Mouse (Mus musculus) liver, postnatal 0 days (tissue): Measurements from ENCODE around the gene Eepd1. TPM values are rescaled to one million over a fixed set of nuclear protein-coding genes. Genes with fewer than 3 reads are reported as not detected.

Source experiments
- ATAC-seq: fragments of 200-750 bp; cut with Nextera tagmentation; 2 replicates; pipeline ENCODE4 v1.8.0; 2017; ENCODE audit warnings: mild to moderate bottlenecking, moderate library complexity
- DNase-seq: peaks from one replicate; pipeline ENCODE4 v3.0.0-alpha.2; 2016
- H3K27ac ChIP-seq: fragments of 300-500 bp; sonication (generic); 2 replicates; pipeline ENCODE4 v1.5.1; 2014; ENCODE audit warnings: antibody characterized with exemption, moderate library complexity, mild to moderate bottlenecking, low read depth
- H3K27me3 ChIP-seq: fragments of 300-500 bp; sonication (generic); 2 replicates; pipeline ENCODE4 v1.6.1; 2014; ENCODE audit warnings: low read length, control low read depth, mixed read lengths; ENCODE audit not compliant: insufficient read depth
- H3K36me3 ChIP-seq: fragments of 300-500 bp; sonication (generic); replicated peaks from 2 replicates; pipeline ENCODE4 v1.6.1; 2014; ENCODE audit warnings: mild to moderate bottlenecking, control low read depth, low read length, moderate library complexity, mixed read lengths; ENCODE audit not compliant: insufficient read depth
- H3K4me1 ChIP-seq: fragments of 300-500 bp; sonication (generic); 2 replicates; pipeline ENCODE4 v1.6.1; 2014; ENCODE audit warnings: antibody characterized with exemption, mild to moderate bottlenecking, control low read depth; ENCODE audit not compliant: insufficient read depth
- H3K4me2 ChIP-seq: fragments of 300-500 bp; sonication (generic); 2 replicates; pipeline ENCODE4 v1.6.1; 2014; ENCODE audit warnings: low read depth, mild to moderate bottlenecking, low read length, moderate library complexity, mixed read lengths
- H3K4me3 ChIP-seq: fragments of 300-500 bp; sonication (generic); 2 replicates; pipeline ENCODE4 v1.5.1; 2014; ENCODE audit warnings: low read depth, low read length
- H3K9ac ChIP-seq: fragments of 300-500 bp; sonication (generic); replicated peaks from 2 replicates; pipeline ENCODE4 v1.6.1; 2014; ENCODE audit warnings: mild to moderate bottlenecking, moderate library complexity
- H3K9me3 ChIP-seq: fragments of 300-500 bp; sonication (generic); 2 replicates; pipeline ENCODE4 v1.6.1; 2016; ENCODE audit warnings: mild to moderate bottlenecking, control low read depth, low read length, mixed read lengths
- CTCF ChIP-seq: sonication (generic); IDR thresholded peaks from 2 replicates; pipeline ENCODE4 v1.5.1; 2016; ENCODE audit warnings: antibody characterized with exemption, low read depth
- EP300 ChIP-seq: IDR thresholded peaks from 2 replicates; pipeline ENCODE4 v1.6.1; 2016; ENCODE audit warnings: antibody characterized with exemption, low read depth, mild to moderate bottlenecking
- WGBS: fragments of 180-500 bp; shearing (Covaris S2); extraction: QIAGEN DNeasy Blood & Tissue Kit; methylation state at CpG from one replicate; pipeline ENCODE4 v1.1.7; 2014; ENCODE audit not compliant: insufficient replicate concordance; 5-methylcytosine and 5-hydroxymethylcytosine counted together
- polyA plus RNA-seq: library from polyadenylated mRNA; unstranded; fragments of >200 nt; fragmentation: Nextera tagmentation; extraction: Ambion mirVana; gene quantifications from 2 replicates; pipeline ENCODE4 v1.2.1, GENCODE M21; 2015

The Eepd1 gene
- polyA plus RNA-seq, 1 experiment from 2014 or later: 7.6 TPM

DNA sequence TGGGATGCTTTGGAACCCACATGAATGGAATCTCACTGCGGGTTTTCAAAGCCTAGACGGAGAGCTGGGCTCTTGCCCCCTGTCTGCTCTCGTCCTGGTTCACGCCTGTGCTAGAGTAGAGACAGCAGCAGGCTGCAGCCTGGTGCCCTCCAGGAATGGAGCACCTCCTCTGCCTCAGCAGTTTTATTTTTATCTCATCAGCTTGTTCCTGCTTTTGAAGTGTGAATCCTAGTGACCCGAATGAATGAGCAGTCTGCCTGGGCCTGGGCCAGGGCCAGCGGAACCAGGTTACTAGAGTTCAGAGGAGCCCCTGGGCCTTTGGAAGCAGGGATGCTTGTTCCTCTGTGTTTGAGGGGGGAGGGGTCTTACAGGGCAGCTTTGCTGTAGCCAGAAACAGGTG is 37.8 kb downstream of the Eepd1 start:
- Histone ChIP-seq H3K4me2 (no peak overlapping the region), H3K4me1 (peaks cover 4% of the 10 kb centered on the region; the same call in 1 of the 2 replicates), H3K27me3 (no peaks in the 10 kb centered on the region), H3K9me3 (no peaks in the 10 kb centered on the region), H3K27ac (no peak overlapping the region), H3K4me3 (no peak overlapping the region), H3K36me3 (no peaks in the 10 kb centered on the region), H3K9ac (no peak overlapping the region)
- DNase-seq (no peak), ATAC-seq (peak; percentile 43; the same call in 1 of the 2 replicates)
- TF ChIP-seq EP300 (no peak), CTCF (no peak)
- WGBS: 53% methylated on average over 6 of the region's 6 CpGs

DNA sequence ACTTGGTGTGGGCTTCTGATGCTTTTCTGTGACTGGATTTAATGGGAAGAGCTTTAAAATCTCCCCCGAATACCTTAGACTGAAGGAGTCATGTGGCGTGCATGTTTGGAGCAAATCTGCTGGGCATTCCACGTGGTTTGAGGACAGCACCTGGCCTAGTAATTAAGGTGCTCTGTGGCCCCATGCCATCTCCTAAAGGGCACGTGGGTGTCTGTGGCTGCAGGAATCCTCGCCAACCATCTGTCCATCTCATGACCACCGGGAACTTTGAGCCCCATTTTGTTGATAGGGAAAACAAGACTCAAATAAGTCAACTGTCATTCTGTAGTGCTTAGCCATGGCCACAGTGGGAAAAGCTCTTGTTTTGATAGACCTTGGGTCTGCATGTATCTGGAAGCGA is 39.5 kb downstream of the Eepd1 start:
- no peak overlapping the region for H3K27ac ChIP-seq
- no peaks in the 10 kb centered on the region for H3K9me3 ChIP-seq
- no peaks in the 10 kb centered on the region for H3K4me1 ChIP-seq
- TF ChIP-seq CTCF (no peak), EP300 (no peak)
- H3K4me2 ChIP-seq: no peak overlapping the region
- H3K9ac ChIP-seq: no peak overlapping the region
- ATAC-seq (no peak), DNase-seq (no peak)
- H3K4me3 ChIP-seq: no peak overlapping the region
- WGBS: 79% methylated on average over 7 of the region's 7 CpGs
- no peaks in the 10 kb centered on the region for H3K36me3 ChIP-seq
- no peaks in the 10 kb centered on the region for H3K27me3 ChIP-seq

DNA sequence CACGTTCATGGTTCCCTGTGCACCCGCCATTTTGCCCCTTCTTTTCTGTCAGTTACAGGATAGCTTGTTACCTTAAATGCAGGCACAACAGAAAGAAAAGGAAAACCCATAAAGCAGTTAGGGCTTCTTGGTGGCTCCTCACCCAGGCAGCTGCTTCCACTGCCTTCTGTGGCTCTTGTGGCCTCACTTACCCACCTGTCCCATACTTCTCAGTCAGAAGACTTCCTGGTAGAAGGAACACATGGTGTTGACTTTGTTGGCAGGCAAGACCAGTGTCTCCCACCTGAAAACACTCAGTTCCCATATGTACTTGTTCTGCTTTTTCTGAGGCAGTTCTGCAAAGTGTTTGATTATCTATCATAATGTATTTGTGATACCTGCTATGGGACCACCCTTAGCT is 40.5 kb downstream of the Eepd1 start:
- no peak for TF ChIP-seq CTCF
- Histone ChIP-seq H3K9ac (no peak overlapping the region), H3K4me1 (no peaks in the 10 kb centered on the region; the same call in 1 of the 2 replicates), H3K27me3 (no peaks in the 10 kb centered on the region), H3K27ac (no peak overlapping the region), H3K36me3 (no peaks in the 10 kb centered on the region), H3K4me3 (no peak overlapping the region), H3K9me3 (no peaks in the 10 kb centered on the region), H3K4me2 (no peak overlapping the region)
- 70% methylated on average over 2 of the region's 2 CpGs for WGBS
- DNase-seq: no peak
- ATAC-seq: no peak

DNA sequence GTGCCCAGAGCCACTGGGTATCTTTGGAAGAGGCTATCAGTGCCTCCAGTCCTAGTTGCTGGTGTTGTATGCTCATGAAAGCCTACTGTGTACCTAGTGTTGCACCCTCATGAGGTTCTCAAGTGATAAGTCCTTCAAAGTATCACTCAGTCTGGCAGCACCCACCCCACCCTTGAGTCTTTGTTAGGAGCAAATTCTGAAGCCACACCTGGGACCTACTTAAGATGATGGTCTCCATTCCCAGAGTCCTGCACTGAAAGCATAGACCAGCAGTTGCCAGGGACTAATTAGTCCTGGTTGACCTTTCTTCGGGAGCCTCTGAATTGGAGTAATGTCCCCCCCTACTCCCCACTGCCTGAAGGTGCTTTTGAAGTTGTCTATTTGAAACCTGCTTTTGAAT is 45.2 kb downstream of the Eepd1 start:
- Histone ChIP-seq H3K36me3 (no peaks in the 10 kb centered on the region), H3K4me1 (no peaks in the 10 kb centered on the region; the same call in 1 of the 2 replicates), H3K9ac (no peak overlapping the region), H3K9me3 (no peaks in the 10 kb centered on the region), H3K27me3 (no peaks in the 10 kb centered on the region), H3K27ac (no peak overlapping the region), H3K4me3 (no peak overlapping the region), H3K4me2 (no peak overlapping the region)
- DNase-seq (no peak), ATAC-seq (no peak)
- WGBS: 69% methylated on average over 1 of the region's 1 CpGs
- no peak for TF ChIP-seq CTCF
- TF ChIP-seq EP300: no peak

DNA sequence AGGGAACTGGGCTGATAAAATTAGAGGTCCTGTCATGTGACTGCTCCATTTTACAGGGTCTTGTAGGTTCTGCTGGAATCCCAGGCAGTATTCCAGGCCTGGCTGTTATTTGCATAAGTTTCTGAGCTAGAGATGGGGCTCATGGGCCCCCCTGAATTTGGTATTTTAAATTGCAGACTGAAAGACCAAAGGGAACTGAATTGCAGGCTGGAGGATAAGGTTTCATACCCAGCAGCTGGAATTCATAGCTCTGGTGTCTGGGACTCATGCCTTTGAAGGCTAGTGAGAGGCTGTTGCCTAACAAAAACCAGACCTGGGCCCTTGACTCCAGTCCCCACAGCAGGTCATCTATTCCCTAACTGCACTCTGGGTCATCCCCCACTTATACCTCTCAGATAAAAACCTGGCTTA is 45.6 kb downstream of the Eepd1 start:
- no peak overlapping the region for H3K4me2 ChIP-seq
- TF ChIP-seq CTCF (no peak), EP300 (no peak)
- no peak overlapping the region for H3K27ac ChIP-seq
- no peak overlapping the region for H3K4me3 ChIP-seq
- H3K36me3 ChIP-seq: no peaks in the 10 kb centered on the region
- H3K9me3 ChIP-seq: no peaks in the 10 kb centered on the region
- no peak overlapping the region for H3K9ac ChIP-seq
- no peak for ATAC-seq
- no peak for DNase-seq
- no peaks in the 10 kb centered on the region; the same call in 1 of the 2 replicates for H3K4me1 ChIP-seq
- no peaks in the 10 kb centered on the region for H3K27me3 ChIP-seq

DNA sequence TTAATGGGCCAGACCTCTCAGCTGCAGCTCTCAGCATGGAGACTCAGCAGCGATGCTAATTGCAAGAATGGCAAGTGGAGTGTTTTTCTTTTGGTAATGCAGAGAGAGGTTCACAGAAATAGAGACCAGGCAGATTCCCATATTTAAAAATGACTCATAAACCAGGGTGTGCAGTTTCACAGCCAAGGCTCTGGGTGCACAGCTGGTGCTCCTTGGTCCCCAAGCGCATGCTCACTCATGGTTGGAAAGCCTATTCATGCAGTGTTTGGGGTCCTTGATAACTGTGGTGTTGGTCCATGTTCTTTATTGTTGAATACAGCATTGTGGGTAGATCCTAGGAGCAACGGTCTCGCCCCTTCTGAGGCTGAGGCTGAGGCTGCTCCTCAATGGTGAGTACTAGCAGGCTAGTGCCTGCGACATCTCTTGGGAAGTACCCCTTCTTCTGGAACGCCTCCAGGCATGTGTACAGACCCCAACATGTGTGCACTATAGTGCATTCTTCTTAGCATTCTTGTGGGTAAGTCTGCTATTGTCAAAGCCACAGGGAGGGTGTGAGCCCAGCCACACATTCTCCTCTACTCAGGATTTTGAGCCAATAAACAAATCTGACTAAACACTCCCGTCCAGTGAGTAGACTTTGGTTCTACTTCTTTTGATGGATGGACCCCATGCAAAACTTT is 46.2 kb downstream of the Eepd1 start:
- no peak overlapping the region for H3K4me2 ChIP-seq
- no peak overlapping the region for H3K27ac ChIP-seq
- DNase-seq: no peak
- no peaks in the 10 kb centered on the region for H3K27me3 ChIP-seq
- no peak overlapping the region for H3K9ac ChIP-seq
- H3K4me1 ChIP-seq: no peaks in the 10 kb centered on the region; the same call in 1 of the 2 replicates
- H3K9me3 ChIP-seq: no peaks in the 10 kb centered on the region
- H3K4me3 ChIP-seq: no peak overlapping the region
- WGBS: 72% methylated on average over 7 of the region's 7 CpGs
- ATAC-seq: no peak
- TF ChIP-seq CTCF (no peak), EP300 (no peak)
- no peaks in the 10 kb centered on the region for H3K36me3 ChIP-seq
